Mouse (Mus musculus) testis, adult 2 months (tissue): ENCODE data around the gene Fstl4.

Experiments used
- CTCF ChIP-seq: fragments of 200-500 bp; IDR thresholded peaks from 2 replicates; pipeline ENCODE4 v1.5.1; 2012; ENCODE audit warnings: low read depth, mild to moderate bottlenecking, inconsistent platforms, low read length, moderate library complexity; ENCODE audit not compliant: control insufficient read depth, insufficient read depth, insufficient replicate concordance
- POLR2A ChIP-seq: fragments of 200-500 bp; IDR thresholded peaks from 2 replicates; pipeline ENCODE4 v1.6.1; 2012; ENCODE audit warnings: low read depth, mild to moderate bottlenecking, inconsistent platforms, low read length, moderate library complexity; ENCODE audit not compliant: control insufficient read depth

GRCm38 (mm10) chr11:53116356-53116755, 351.9 kb downstream of the Fstl4 start:
- TF ChIP-seq CTCF (no peak), POLR2A (no peak)
